Mouse (Mus musculus) MEL-GATA-1-ER (cell line): Measurements from ENCODE around the gene Thada.

Source experiments
- DNase-seq: peaks from one replicate; pipeline ENCODE4 v3.0.0-alpha.2; 2012; ENCODE audit warnings: low read depth; ENCODE audit errors: extremely low read depth

Thada gene

DNA sequence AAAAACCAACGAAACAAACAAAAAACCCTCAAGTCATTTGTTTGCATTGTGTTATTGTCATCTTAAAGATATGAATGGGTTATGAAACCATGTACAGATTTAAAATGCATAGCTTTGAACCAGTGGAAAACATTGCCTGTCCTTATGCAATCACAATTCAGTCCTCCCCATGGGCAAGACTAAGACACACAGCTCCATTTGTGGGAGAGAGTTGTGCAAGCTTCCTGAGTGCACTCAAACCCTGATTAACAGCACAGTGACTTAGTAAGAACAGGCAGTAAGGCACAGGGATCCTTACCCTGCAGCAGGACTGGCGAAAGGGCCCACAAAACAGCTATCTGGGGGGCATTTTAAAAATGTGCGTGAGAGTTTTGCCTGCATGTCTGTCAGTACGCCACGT is 11.2 kb upstream of the Thada start:
- no peak for DNase-seq

DNA sequence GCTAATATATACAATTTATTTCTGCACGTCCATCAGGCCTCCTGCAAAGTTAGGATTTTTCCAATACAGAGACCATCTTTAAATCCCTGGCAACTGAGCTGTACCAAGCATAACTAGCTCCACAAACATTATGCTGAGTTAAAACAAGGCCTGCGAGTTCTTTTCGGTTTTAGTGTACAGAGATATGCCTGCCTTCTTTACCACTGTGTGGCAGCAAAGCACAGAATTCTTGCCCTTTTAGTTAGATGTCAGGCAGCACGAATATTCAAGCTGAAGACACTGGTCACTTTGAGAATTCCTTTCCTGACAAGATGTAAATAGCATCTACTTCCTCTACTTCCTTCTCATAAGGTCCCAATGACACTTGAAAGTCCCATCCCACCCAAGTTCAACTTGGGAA is 8.3 kb upstream of the Thada start:
- no peak for DNase-seq

DNA sequence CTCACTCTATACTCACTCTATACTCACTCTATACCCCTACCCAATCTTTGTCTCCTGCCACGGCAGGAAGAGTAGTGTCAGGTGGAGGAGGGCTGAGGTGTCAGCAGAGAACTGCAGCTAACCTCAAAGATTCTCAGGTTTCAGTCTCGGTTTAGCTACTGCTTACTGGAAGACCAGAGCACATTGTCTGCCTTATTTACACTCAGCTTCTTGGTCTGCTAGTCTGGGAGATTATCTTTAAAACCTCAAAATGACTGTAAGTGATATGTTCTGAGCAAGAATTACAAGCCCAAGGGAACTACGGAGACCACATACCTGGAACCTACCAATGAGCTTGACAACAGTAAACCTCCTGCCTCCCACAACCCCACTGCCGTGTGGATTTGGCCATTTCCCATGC is 31.0 kb downstream of the Thada start:
- DNase-seq: no peak

DNA sequence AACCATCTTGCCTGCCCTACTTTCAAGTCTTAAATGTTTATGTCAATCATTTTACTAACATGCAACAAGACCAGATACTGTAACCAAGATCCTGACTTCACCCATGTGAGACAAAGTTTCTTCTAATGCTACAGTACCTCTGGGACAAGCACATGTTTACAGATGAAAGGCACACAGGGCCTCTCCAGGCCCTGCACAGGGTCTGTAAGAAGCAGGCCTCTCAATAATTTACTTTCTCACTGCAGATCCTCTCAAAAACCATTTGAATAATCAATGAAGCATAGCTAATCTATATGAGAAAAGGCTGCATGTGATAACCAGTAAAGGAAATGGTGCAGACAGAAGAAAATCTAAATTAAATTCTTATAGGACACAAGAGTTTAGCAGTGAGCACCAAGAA is 31.8 kb downstream of the Thada start:
- no peak for DNase-seq

DNA sequence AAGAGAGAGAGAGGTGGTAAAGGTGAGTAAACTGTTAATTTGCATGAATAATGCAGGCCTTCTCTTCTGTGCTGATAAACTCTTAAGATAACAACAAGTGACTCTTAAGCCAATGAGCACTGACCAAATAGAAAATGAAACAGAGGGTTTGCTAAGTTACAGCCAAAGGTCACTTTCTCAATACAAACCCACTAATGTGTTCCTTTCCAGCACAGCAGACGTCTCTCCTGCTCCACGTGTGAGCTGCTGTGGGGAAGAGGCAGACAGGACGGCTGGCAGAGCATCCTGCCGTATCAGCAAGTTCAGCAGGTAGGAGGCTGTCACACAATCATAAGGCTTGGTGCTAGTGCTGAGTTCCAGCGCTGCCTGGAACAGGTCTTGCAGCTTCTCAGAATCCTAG is 34.0 kb downstream of the Thada start:
- DNase-seq: no peak

DNA sequence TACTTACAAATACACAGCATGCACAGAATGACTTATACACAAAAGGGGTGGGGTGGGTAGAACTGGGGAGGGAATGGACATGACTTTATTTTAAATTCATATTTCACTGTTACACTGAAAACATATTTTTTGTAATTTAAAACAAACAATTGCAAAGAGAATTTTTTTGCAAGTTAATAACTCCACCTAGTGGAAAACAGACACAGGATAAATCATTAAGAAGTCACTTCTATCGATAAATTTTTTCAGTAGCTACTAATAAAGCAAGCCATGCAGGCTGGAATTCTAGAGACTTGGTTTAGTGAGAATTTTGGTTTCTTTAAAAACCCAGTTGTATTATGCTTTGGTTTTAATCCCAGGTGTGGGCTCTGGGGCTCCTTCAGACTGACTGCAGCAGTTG is 41.7 kb downstream of the Thada start:
- no peak for DNase-seq

DNA sequence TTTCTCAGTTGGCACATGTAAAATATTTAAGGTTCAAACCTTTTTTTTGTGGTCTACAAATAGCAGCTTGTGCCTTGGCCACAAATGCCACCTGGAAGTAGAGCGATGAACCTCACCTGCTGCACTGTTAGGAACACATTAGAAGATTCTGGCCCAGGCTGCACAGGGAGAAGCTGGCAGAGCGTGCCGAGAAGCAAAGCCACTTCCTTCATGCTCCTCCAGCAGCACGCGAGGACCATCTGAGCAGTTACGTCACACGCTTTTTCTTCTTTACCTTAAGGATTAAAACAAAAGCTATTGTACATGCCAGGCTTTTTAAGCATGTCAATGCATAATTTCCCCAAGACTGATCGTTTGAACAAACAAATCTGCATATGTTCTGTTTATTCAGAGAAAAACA is 43.1 kb downstream of the Thada start:
- no peak for DNase-seq

DNA sequence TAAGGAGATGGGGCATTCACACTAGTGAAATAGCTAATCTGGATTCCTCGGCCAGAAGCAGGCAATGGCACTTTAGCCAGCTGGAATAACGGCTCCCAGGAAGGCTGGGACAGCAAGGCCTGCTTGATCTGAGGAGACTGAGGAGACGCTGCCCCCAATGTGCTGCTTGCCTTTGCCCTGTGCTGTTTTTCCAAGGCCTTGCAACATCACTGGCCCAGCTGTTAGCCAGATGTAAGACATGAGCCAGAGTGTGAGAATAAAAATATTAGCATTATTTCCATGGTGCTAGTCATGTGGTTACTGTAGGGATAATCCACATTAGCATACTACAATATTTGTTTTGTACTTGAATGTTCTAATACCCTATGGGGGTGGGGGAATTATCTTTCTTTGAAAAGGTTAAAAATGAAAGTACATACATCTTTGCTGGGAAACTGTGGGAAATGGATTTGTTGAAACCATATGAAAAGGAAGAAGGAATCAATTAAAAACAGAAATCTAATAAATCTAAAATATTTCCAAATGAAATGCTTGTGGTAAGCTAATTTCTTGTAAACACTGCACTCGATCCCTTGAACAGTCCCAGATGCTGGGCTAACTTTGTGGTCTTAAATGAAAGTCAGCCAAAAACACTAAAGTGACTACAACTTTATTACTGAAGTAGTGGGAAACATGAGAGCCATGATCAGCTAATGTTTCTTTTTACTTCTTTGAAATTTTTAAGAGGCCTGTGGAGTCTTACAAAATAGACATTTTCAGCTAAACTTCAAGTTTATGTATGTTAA is 43.8 kb downstream of the Thada start:
- DNase-seq: no peak

DNA sequence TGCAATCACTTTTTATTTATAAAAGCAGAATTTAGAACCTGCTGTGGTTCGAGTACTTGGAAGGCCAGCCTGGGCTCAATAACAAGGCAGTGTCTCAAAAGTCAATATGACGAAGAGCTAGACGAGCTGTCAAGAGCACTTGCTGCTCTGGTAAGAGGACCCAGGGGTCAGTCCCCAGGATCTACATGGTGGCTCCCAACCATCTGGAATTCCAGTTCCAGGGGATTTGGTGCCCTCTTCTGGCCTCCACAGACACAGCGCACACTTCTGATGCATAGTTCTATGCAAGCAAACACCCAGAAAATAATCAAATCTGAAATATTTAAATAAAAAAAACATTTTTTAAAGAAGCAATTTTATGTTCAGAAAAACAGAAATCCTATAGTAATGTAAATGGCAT is 45.0 kb downstream of the Thada start:
- DNase-seq: no peak

DNA sequence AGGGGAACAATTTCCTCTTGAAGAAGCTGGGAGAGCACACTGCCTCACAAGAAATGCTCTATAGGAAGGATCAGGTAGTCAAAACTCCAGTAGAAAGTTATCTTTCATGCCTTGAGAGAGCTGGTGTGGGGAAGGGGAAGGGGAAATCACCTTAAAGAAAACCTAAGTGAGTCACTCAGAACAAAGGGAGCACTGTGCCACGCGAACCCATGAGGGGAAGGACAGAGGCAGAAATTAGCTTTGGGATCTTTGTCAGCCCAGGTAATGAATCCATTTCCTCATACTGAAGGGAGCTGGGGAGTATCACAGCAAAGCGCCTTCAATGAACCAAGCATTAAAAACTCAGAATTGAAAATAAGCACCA is 45.7 kb downstream of the Thada start:
- DNase-seq: no peak

DNA sequence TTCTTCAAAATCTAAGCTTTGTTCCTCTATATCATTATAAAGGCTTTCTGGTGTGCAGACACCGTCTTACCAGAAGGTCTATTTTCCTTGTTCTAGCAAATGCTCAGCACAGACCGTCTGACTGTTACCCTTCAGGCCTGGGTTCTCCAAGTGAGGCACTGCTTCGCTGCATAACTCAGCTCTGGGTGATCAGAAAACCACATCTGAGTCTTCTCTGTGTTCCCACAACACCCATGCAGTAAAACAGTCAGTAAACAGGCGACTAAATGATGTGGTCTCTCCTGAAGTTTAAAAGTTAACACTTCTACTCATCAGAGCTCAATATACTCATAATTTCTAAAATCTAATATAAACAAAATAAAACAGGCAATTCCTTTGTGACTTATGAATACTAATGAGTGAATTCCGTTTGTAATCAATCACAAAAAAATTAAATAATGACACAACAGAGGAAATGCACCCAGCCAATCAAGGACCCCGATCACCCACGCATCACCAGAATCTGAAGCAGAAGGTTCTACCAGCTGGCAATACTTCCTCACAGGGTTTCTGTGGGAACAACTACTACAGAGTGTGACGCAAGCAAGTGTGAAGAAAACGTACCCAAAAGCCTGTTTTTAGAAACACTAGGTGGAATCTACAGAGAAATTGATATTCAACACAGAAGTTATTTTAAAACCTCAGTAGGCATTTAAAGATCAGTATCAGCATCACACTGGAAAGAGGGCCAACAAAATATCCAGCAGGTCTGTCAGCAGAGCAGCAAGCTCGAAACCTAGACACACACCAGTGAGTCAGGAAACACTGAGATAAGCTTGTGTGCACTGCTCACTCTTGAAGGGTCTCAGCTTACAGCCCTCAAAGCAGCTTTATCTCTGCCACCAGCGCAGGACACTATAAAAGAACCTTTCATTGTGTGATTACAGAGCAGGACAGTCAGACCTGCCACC is 46.4 kb downstream of the Thada start:
- peak; percentile 89 for DNase-seq

DNA sequence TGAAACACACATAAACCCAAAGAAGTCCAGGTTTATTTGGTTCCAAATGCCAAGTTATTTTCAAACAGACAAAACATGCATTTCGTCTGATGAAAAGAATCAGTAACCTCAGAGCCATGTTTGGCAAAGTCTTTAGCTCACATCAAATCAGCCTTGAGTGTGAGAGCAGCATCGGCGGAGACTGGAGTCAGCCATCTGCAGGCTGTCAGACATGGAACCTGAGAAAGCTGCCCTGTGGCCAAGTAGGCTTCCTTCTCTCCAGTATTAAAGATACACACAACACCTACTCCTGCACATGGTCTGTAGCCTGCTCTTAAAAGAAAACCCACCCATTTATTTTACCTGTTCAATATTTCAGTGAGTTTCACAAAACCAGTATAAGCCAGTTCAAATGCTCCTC is 50.1 kb downstream of the Thada start:
- no peak for DNase-seq

DNA sequence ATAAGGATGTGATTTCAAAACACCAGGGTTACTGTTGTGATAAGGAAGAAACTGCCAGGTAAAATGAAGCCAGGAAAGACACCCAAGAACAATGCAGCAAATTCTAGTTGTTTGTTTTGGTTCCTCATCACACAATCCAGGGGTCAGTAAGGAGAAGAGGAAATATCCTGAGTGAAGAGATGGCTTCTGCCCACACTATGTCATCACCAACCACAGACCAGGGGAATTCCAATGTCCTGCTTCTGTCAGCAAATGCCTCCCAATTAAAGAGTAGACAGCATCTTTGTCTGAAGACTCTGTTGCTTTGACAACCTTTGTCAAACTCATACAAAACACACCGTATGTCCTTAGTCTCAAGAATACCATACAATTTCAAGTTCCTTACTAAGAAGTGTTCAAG is 57.3 kb downstream of the Thada start:
- no peak for DNase-seq

DNA sequence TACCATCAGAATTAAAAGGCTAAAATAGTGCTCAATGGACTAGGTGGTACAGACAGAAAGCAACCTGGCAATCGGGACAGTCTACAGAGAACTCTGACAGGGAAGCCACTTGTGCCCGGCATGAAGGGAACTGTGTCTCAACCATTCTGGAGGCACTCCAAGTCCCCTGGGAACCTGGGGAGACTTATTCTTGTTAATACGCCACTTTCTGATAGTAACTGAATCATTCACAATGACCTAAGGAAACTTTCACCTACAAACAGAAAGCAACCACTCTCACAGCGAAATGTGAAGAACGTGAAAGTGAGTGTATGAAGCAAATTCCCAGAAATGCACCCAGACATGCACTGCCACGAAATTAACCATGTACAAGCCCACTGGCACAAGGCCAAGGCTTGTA is 60.4 kb downstream of the Thada start:
- no peak for DNase-seq

DNA sequence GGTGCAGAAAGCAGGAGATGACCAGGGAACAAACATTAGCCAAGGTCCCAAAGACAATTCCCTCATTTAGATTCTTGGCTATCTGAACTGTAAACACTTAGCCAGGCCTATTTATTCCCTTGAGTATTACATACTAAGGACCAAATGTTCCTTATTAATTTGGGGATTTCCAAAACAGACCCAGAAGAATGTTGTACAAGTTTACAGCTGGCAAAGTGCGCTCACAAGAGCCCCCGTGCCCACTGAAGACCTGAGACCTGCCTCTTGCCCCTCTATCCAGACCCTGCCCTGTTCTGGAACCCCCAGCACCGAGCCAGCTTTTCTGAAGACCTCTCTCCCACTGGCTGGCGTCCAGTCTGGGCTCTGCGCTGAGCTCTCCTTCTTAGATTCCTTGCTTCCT is 64.2 kb downstream of the Thada start:
- DNase-seq: no peak

DNA sequence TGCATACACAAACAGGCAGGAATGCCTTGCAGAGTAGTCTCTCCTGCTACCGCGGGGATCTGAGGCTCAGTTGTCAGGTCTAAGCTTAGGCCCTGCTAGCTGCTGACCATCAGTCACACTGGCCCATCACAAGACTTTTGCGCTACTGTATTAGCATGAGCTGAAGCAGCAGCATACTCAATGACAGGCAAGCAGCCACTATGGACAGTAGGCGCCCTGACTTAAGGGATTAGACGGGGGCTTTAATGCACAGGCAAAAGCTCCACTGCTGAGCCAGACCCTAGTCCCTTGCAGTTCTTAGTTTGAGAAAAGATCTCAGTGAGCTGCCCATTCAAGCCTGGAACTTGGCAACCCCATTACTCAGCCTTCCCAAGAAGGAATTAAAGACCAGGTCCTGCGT is 66.6 kb downstream of the Thada start:
- no peak for DNase-seq

DNA sequence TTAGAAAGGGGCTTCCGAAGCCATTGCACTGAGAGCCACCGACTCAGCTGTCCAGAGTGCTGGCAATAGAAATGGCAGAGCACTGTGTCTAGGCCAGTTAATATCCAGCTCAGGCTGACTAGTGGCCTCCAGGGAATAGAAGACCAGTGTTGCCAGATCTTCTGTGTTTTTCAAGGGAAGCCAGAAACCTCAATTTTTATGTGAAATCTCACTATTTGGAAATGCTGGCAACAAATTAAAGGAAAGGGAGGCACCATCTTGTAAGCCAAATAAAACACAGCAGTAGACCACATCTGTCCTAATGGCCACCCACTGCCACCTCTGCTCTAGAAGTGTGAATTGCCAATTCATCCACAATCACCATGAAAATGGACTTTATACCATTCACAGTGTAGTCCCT is 76.0 kb downstream of the Thada start:
- DNase-seq: no peak

DNA sequence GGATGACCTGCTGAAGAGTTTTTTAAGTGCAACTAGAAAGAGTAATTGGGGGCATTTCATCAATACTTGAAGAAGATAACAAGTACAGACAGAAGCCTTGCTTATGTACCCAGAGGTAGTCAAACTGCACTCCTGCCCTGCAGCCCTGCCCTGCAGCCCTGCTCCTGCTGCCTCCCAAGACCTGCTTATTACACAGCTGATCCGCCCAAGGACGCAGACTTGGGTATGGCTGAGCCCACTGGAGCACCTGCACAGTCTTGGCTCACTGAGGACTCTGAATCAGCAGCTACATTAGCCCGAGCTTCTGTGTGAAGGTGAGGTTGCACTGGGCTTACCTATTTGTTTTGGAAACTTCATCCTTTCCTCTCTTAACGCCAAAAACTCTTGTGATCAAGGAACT is 79.8 kb downstream of the Thada start:
- no peak for DNase-seq

DNA sequence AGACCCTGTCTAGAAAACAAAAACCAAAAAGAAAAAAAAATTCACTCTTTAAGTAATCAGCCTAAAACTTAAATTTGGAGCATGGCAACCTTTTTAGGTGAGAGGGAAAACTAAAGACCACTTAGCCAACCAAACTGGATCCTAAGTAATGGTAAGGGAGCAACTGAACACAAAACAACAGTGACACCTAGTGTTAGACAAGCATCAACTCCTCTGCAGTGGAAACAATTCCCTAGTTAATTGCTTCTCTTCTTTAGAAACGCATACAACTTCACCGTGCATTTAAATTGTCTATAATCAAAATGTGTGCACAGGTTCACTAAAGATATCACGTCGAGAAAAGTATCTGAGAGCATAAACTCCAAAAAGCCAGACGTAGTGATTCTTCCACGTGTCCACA is 80.3 kb downstream of the Thada start:
- peak; percentile 6 for DNase-seq

DNA sequence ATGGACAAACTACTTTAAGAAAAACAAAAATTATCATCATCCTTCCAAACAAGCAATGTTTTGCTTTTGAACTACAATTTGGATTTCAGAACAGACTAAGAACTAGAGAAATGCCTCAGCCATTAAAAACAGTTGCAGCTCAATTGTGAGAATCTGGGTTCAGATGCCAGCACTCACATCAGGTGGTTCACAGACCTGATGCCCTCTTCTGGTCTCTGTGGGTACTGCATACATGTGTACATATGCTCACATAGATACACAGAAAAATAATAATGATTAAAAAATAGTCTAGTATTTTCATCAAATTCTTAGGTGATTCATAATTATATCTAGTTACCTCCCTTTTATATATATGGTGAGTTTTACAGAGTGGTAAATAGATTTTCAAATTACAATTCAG is 81.3 kb downstream of the Thada start:
- DNase-seq: peak; percentile 2

DNA sequence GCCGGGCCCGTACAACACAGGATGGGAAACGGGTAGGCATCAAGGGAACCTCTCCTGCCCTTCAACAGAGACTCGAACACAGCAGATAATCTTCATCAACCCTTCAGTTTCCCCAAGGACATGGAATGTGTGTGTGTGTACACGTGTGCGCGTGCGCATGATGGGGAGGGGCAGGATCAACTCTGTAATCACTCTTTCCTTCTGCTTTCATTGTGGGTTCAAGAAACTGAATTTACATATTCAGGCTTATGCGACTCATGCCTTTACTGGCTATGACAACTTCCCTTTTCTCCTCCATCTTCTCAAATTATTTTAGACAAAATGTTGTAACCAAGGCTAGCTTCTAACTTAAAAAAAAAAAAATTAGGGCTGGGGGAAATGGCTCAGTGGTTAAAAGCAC is 85.7 kb downstream of the Thada start:
- no peak for DNase-seq

DNA sequence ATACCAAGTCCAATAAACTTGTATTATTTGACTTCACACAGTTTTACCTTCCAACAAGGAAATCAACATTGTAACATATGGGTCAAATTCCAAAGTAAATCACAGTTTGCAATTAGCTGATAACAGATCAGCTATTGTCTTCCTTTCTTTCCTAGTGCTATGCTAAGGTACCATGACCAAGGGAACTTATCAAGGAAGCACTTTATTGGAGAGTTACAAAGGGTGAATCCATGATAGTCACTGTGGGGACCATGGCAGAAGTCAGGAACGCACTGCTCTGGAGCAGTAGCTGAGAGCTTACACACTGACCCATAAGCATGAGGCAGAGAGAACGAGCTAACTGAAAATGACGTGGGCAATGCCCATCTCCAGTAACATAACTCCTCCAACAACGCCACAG is 89.1 kb downstream of the Thada start:
- no peak for DNase-seq
